14 mouse cellular contexts compared by ENCODE assay signal in the genomic region with DNA sequence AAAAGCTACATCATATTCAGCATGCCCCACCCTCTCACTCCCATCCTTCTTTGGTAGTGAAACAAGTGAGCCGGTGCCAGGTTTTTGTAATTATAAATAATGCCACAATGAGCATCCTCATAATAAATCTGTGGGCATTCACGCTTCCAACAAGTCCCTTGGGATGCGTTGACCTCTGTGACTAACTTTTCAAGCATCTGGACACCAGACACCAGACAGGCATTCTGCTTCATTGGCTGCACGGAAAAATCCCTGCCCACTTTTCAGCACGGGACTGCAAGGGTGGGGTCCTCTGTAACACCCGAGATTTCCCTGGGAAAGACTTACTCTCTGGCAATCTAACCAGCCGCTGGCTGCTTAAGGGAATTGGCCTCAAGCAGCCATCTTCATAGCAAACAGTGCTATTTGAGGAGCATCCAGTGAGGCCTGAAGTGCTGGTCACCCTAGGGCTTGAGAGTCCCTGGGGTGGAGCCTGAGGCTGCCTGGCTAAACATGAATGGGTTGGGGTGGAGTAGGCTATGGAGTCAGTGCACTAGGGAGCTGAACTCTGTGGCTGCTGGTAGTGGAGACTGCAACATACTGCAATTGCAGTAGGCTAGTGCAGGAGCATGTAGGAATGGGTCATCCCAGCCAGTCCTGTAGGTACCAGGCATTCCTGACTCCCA. TPM values are rescaled to one million over a fixed set of nuclear protein-coding genes. Genes with fewer than 3 reads are reported as not detected.
DNase-seq lines count a peak whose midpoint lies in the region; ATAC-seq and TF ChIP-seq lines count a peak whose summit lies in the region.
"Had no signal": no experiment of that assay in that cellular context is flagged by ENCODE, and none has a peak within 500 bp of the region (broad histone marks: within the 10 kb centered on the region; RNA-seq: fewer than 3 reads in every experiment).

No protein-coding gene starts in this region.

- no peak for TF ChIP-seq EP300 in liver, postnatal 0 days (IDR thresholded peaks at IDR 0.05; ENCODE audit: low read depth)

- no peak overlapping the region for H3K9ac ChIP-seq in midbrain, postnatal 0 days (replicated peaks; ENCODE audit: low read length, poor library complexity, severe bottlenecking)
- H3K9ac ChIP-seq in midbrain, embryonic 14.5 days (replicated peaks; ENCODE audit: low read length): no peak overlapping the region
- H3K9ac ChIP-seq in liver, postnatal 0 days (replicated peaks): no peak overlapping the region
- H3K9ac ChIP-seq: forebrain, embryonic 13.5 days; lung, embryonic 15.5 days had no signal

- H3K27me3 ChIP-seq in midbrain, postnatal 0 days (ENCODE audit: insufficient read depth, low read length): no peaks in the 10 kb centered on the region
- no peaks in the 10 kb centered on the region for H3K27me3 ChIP-seq in midbrain, embryonic 14.5 days (ENCODE audit: control insufficient read depth, insufficient read depth, low read length)
- H3K27me3 ChIP-seq in liver, postnatal 0 days (ENCODE audit: insufficient read depth, low read length): no peaks in the 10 kb centered on the region
- H3K27me3 ChIP-seq: forebrain, embryonic 13.5 days; lung, embryonic 15.5 days had no signal

- no peak overlapping the region for H3K27ac ChIP-seq in gastrocnemius, adult 2 months
- H3K27ac ChIP-seq in midbrain, postnatal 0 days (ENCODE audit: low read depth, low read length): no peak overlapping the region
- no peak overlapping the region for H3K27ac ChIP-seq in midbrain, embryonic 14.5 days (replicated peaks; ENCODE audit: low read depth, low read length)
- H3K27ac ChIP-seq in liver, postnatal 0 days (ENCODE audit: low read depth): no peak overlapping the region
- H3K27ac ChIP-seq: forebrain, embryonic 13.5 days; left cerebral cortex, adult 2 months; lung, embryonic 15.5 days had no signal

- H3K4me3 ChIP-seq in gastrocnemius, adult 2 months: no peak overlapping the region
- no peak overlapping the region for H3K4me3 ChIP-seq in midbrain, postnatal 0 days (ENCODE audit: low read depth, low read length)
- H3K4me3 ChIP-seq in midbrain, embryonic 14.5 days (replicated peaks; ENCODE audit: low read depth, low read length): no peak overlapping the region
- no peak overlapping the region for H3K4me3 ChIP-seq in liver, postnatal 0 days (ENCODE audit: low read depth, low read length)
- H3K4me3 ChIP-seq: forebrain, embryonic 13.5 days; left cerebral cortex, adult 2 months; lung, embryonic 15.5 days had no signal

- no peaks in the 10 kb centered on the region for H3K36me3 ChIP-seq in midbrain, postnatal 0 days (ENCODE audit: insufficient read depth, low read length)
- H3K36me3 ChIP-seq in midbrain, embryonic 14.5 days (ENCODE audit: control insufficient read depth, insufficient read depth, low read length): no peaks in the 10 kb centered on the region
- no peaks in the 10 kb centered on the region for H3K36me3 ChIP-seq in liver, postnatal 0 days (replicated peaks; ENCODE audit: insufficient read depth, low read length)
- H3K36me3 ChIP-seq: lung, embryonic 15.5 days had no signal

- no peak overlapping the region for H3K4me2 ChIP-seq in midbrain, postnatal 0 days (ENCODE audit: low read depth, low read length, poor library complexity, severe bottlenecking)
- H3K4me2 ChIP-seq in midbrain, embryonic 14.5 days (ENCODE audit: low read length): no peak overlapping the region
- H3K4me2 ChIP-seq in liver, postnatal 0 days (ENCODE audit: low read depth, low read length): no peak overlapping the region
- H3K4me2 ChIP-seq: forebrain, embryonic 13.5 days; heart, embryonic 11.5 days; lung, embryonic 15.5 days had no signal

- DNase-seq in gastrocnemius, adult 2 months: peak; percentile 38
- DNase-seq in gastrocnemius, postnatal 10 days: no peak
- DNase-seq in midbrain, postnatal 0 days (ENCODE audit: low spot score): peak; percentile 49
- no peak for DNase-seq in midbrain, embryonic 14.5 days
- peak; percentile 34 for DNase-seq in embryo, embryonic 11.5 days (ENCODE audit: low read depth, low spot score)
- no peak for DNase-seq in spleen, postnatal 14 days (ENCODE audit: low spot score in 2 of 2)
- DNase-seq in liver, postnatal 0 days: no peak
- DNase-seq: adrenal gland, adult 8-10 months; right cerebral cortex, adult 18-20 months had no signal

- TF ChIP-seq CTCF in gastrocnemius, adult 2 months (IDR thresholded peaks at IDR 0.05): no peak
- no peak for TF ChIP-seq CTCF in midbrain, postnatal 0 days (IDR thresholded peaks at IDR 0.05)
- TF ChIP-seq CTCF in liver, postnatal 0 days (IDR thresholded peaks at IDR 0.05; ENCODE audit: low read depth): no peak

- H3K4me1 ChIP-seq in midbrain, postnatal 0 days (ENCODE audit: insufficient read depth, low read length): no peaks in the 10 kb centered on the region
- no peaks in the 10 kb centered on the region for H3K4me1 ChIP-seq in midbrain, embryonic 14.5 days (ENCODE audit: control insufficient read depth, insufficient read depth, low read length)
- no peaks in the 10 kb centered on the region for H3K4me1 ChIP-seq in liver, postnatal 0 days (ENCODE audit: insufficient read depth)

- WGBS in midbrain, postnatal 0 days: 61% methylated on average over 7 of the region's 7 CpGs
- 67% methylated on average over 7 of the region's 7 CpGs for WGBS in midbrain, embryonic 14.5 days
- 77% methylated on average over 7 of the region's 7 CpGs for WGBS in liver, postnatal 0 days (ENCODE audit: insufficient replicate concordance)

- intact Hi-C loops in gastrocnemius, adult 2 months (cut with DNase I): loop anchor here (10.0 kb wide), 1 partner anchor 213 kb away; no protein-coding TSS in a partner anchor

- H3K9me3 ChIP-seq in midbrain, postnatal 0 days (ENCODE audit: low read length): no peaks in the 10 kb centered on the region
- H3K9me3 ChIP-seq in midbrain, embryonic 14.5 days (ENCODE audit: control insufficient read depth, low read length): no peaks in the 10 kb centered on the region
- H3K9me3 ChIP-seq in liver, postnatal 0 days (ENCODE audit: low read length): no peaks in the 10 kb centered on the region
- H3K9me3 ChIP-seq: forebrain, embryonic 13.5 days; lung, embryonic 15.5 days had no signal

- no peak for ATAC-seq in midbrain, postnatal 0 days (ENCODE audit: low FRiP score)
- no peak for ATAC-seq in midbrain, embryonic 14.5 days (ENCODE audit: low FRiP score, low TSS enrichment)
- ATAC-seq in liver, postnatal 0 days: no peak
- ATAC-seq: forebrain, embryonic 13.5 days; intestine, embryonic 16.5 days had no signal

RNA-seq across cellular contexts. Expression of a gene that starts 24.8 kb away (rescaled TPM):
- 10 to 100 TPM; 18.9 to 32.6 TPM for total RNA-seq in gastrocnemius, adult 2 months (2021)
- 10 to 100 TPM; 13.4 to 14.5 TPM for total RNA-seq in gastrocnemius, postnatal 10 days (2021)
- 35.2 and 40.7 TPM in 2 replicates for total RNA-seq in midbrain, postnatal 0 days (2014; rRNA removed)
- polyA plus RNA-seq in midbrain, postnatal 0 days (2015; fragmentation: Nextera tagmentation; extraction: Ambion mirVana): 21.4 and 23.9 TPM in 2 replicates
- 8.2 and 10.3 TPM in 2 replicates for polyA plus RNA-seq in midbrain, embryonic 14.5 days (2014; fragmentation: Nextera tagmentation; extraction: Ambion mirVana)
- polyA plus RNA-seq in liver, postnatal 0 days (2015; fragmentation: Nextera tagmentation; extraction: Ambion mirVana): 3.9 and 4.9 TPM in 2 replicates

Comparison
In these comparisons a context has a peak if more than half of its experiments do, and no peak if none do; other contexts are left out.
1. DNase-seq: peak in gastrocnemius, adult 2 months (single experiment), midbrain, postnatal 0 days (single experiment) and embryo, embryonic 11.5 days (single experiment); none in gastrocnemius, postnatal 10 days (single experiment), midbrain, embryonic 14.5 days (single experiment), spleen, postnatal 14 days (0 of 2) and liver, postnatal 0 days (single experiment).